Mouse (Mus musculus) heart, embryonic 16.5 days (tissue): Measurements from ENCODE around the gene Tpgs1. TPM values are rescaled to one million over a fixed set of nuclear protein-coding genes. Genes with fewer than 3 reads are reported as not detected.

Source experiments
- ATAC-seq: fragments of 200-750 bp; cut with Nextera tagmentation; replicated peaks from 2 replicates; pipeline ENCODE4 v1.8.0; 2017; ENCODE audit warnings: moderate number of reproducible peaks; ENCODE audit not compliant: insufficient read depth, low FRiP score; ENCODE audit errors: extremely low read depth
- H3K27ac ChIP-seq: fragments of 300-500 bp; sonication (generic); 2 replicates; pipeline ENCODE4 v1.5.1; 2014; ENCODE audit warnings: mild to moderate bottlenecking, low read length, control low read depth, moderate library complexity
- H3K27me3 ChIP-seq: fragments of 300-500 bp; sonication (generic); 2 replicates; pipeline ENCODE4 v1.6.1; 2014; ENCODE audit warnings: low read length, mixed read lengths; ENCODE audit not compliant: control insufficient read depth, insufficient read depth
- H3K36me3 ChIP-seq: fragments of 300-500 bp; sonication (generic); 2 replicates; pipeline ENCODE4 v1.6.1; 2014; ENCODE audit not compliant: control insufficient read depth, insufficient read depth
- H3K4me1 ChIP-seq: fragments of 300-500 bp; sonication (generic); 2 replicates; pipeline ENCODE4 v1.6.1; 2014; ENCODE audit warnings: low read length, mixed read lengths; ENCODE audit not compliant: control insufficient read depth, insufficient read depth
- H3K4me2 ChIP-seq: fragments of 300-500 bp; sonication (generic); 2 replicates; pipeline ENCODE4 v1.6.1; 2014; ENCODE audit warnings: low read depth, mild to moderate bottlenecking, control low read depth, low read length
- H3K4me3 ChIP-seq: fragments of 300-500 bp; sonication (generic); 2 replicates; pipeline ENCODE4 v1.5.1; 2014; ENCODE audit warnings: mild to moderate bottlenecking, control low read depth, low read length
- H3K9ac ChIP-seq: fragments of 300-500 bp; sonication (generic); 2 replicates; pipeline ENCODE4 v1.6.1; 2014; ENCODE audit warnings: low read length, control low read depth
- H3K9me3 ChIP-seq: fragments of 300-500 bp; sonication (generic); replicated peaks from 2 replicates; pipeline ENCODE4 v1.6.1; 2016; ENCODE audit warnings: low read length; ENCODE audit not compliant: control insufficient read depth
- WGBS: fragments of 180-500 bp; shearing (Covaris S2); extraction: QIAGEN DNeasy Blood & Tissue Kit; methylation state at CpG from one replicate; pipeline ENCODE4 v1.1.7; 2014; 5-methylcytosine and 5-hydroxymethylcytosine counted together
- polyA plus RNA-seq: library from polyadenylated mRNA; unstranded; fragments of >200 nt; fragmentation: Nextera tagmentation; extraction: Ambion mirVana; gene quantifications from 2 replicates; pipeline ENCODE4 v1.2.1, GENCODE M21; 2015

Tpgs1 gene
- polyA plus RNA-seq, 1 experiment from 2014 or later = 47.0 TPM

GRCm38 (mm10) chr10:79721089-79721488 is 51.9 kb downstream of the Tpgs1 start:
- no peak overlapping the region for H3K27ac ChIP-seq
- peaks cover 11% of the 10 kb centered on the region for H3K4me1 ChIP-seq
- no peak overlapping the region for H3K4me2 ChIP-seq
- 47% methylated on average over 5 of the region's 5 CpGs for WGBS
- ATAC-seq = no peak
- no peak overlapping the region for H3K4me3 ChIP-seq
- H3K9ac ChIP-seq = no peak overlapping the region
- H3K9me3 ChIP-seq = no peaks in the 10 kb centered on the region
- H3K36me3 ChIP-seq = no peaks in the 10 kb centered on the region
- H3K27me3 ChIP-seq = peaks cover 27% of the 10 kb centered on the region

GRCm38 (mm10) chr10:79723047-79723446 is 53.9 kb downstream of the Tpgs1 start:
- no peaks in the 10 kb centered on the region for H3K9me3 ChIP-seq
- H3K4me1 ChIP-seq = peaks cover 3% of the 10 kb centered on the region; the same call in 1 of the 2 replicates
- ATAC-seq = no peak
- H3K27ac ChIP-seq = no peak overlapping the region
- H3K4me3 ChIP-seq = no peak overlapping the region
- no peaks in the 10 kb centered on the region for H3K36me3 ChIP-seq
- H3K9ac ChIP-seq = no peak overlapping the region
- 68% methylated on average over 6 of the region's 6 CpGs for WGBS
- peaks cover 8% of the 10 kb centered on the region for H3K27me3 ChIP-seq
- H3K4me2 ChIP-seq = no peak overlapping the region

GRCm38 (mm10) chr10:79723692-79724091 is 54.5 kb downstream of the Tpgs1 start:
- Histone ChIP-seq H3K9ac (no peak overlapping the region), H3K4me2 (no peak overlapping the region), H3K27me3 (peaks cover 2% of the 10 kb centered on the region; the same call in 1 of the 2 replicates), H3K4me3 (no peak overlapping the region), H3K4me1 (peaks cover 3% of the 10 kb centered on the region; the same call in 1 of the 2 replicates), H3K27ac (no peak overlapping the region), H3K9me3 (no peaks in the 10 kb centered on the region), H3K36me3 (no peaks in the 10 kb centered on the region)
- ATAC-seq = no peak; the same call in 1 of the 2 replicates
- WGBS = 51% methylated on average over 7 of the region's 7 CpGs

Other genes with a start within 250 kb of the Tpgs1 start
- not detected in 2 replicates for gene Vmn2r83, start 200.6 kb upstream of the Tpgs1 start, polyA plus RNA-seq
- gene Plpp2, start 135.6 kb upstream of the Tpgs1 start, polyA plus RNA-seq = 6.7 and 9.8 TPM in 2 replicates
- 26.5 and 28.1 TPM in 2 replicates for gene Mier2, start 114.2 kb upstream of the Tpgs1 start, polyA plus RNA-seq
- gene Theg, start 82.0 kb upstream of the Tpgs1 start, polyA plus RNA-seq = not detected in 2 replicates
- 0.05 TPM in 1 of 2 replicates, not detected in the other for gene C2cd4c, start 55.3 kb upstream of the Tpgs1 start, polyA plus RNA-seq
- 2.0 and 2.6 TPM in 2 replicates for gene Shc2, start 31.5 kb upstream of the Tpgs1 start, polyA plus RNA-seq
- gene Odf3l2, start 23.6 kb upstream of the Tpgs1 start, polyA plus RNA-seq = not detected in 2 replicates
- gene Madcam1, start 4.8 kb upstream of the Tpgs1 start, polyA plus RNA-seq = 1.4 and 1.8 TPM in 2 replicates
- gene Cdc34, start 12.8 kb downstream of the Tpgs1 start, polyA plus RNA-seq = 98.0 and 101 TPM in 2 replicates
- 1.1 and 1.3 TPM in 2 replicates for gene Gzmm, start 19.7 kb downstream of the Tpgs1 start, polyA plus RNA-seq
- gene Bsg, start 35.1 kb downstream of the Tpgs1 start, polyA plus RNA-seq = 1,046 and 1,072 TPM in 2 replicates
- gene Hcn2, start 47.3 kb downstream of the Tpgs1 start, polyA plus RNA-seq = not detected in 2 replicates
- 36.1 and 36.3 TPM in 2 replicates for gene Polrmt, start 77.2 kb downstream of the Tpgs1 start, polyA plus RNA-seq
- 0.13 TPM in 1 of 2 replicates, not detected in the other for gene Fgf22, start 85.7 kb downstream of the Tpgs1 start, polyA plus RNA-seq
- 56.0 and 57.4 TPM in 2 replicates for gene Rnf126, start 97.6 kb downstream of the Tpgs1 start, polyA plus RNA-seq
- 22.6 and 26.7 TPM in 2 replicates for gene Fstl3, start 107.9 kb downstream of the Tpgs1 start, polyA plus RNA-seq
- 2.9 and 7.9 TPM in 2 replicates for gene Prss57, start 121.6 kb downstream of the Tpgs1 start, polyA plus RNA-seq
- 59.6 and 67.6 TPM in 2 replicates for gene Palm, start 124.2 kb downstream of the Tpgs1 start, polyA plus RNA-seq
- 1.8 and 1.9 TPM in 2 replicates for gene Misp, start 151.6 kb downstream of the Tpgs1 start, polyA plus RNA-seq
- 125 and 146 TPM in 2 replicates for gene Ptbp1, start 185.1 kb downstream of the Tpgs1 start, polyA plus RNA-seq
- 1.2 and 1.9 TPM in 2 replicates for gene Prtn3, start 205.1 kb downstream of the Tpgs1 start, polyA plus RNA-seq
- gene Plppr3, start 205.3 kb downstream of the Tpgs1 start, polyA plus RNA-seq = 9.1 and 9.8 TPM in 2 replicates
- gene Elane, start 216.9 kb downstream of the Tpgs1 start, polyA plus RNA-seq = 0.20 and 1.1 TPM in 2 replicates
- not detected in 2 replicates for gene Cfd, start 221.5 kb downstream of the Tpgs1 start, polyA plus RNA-seq
- gene Med16, start 239.6 kb downstream of the Tpgs1 start, polyA plus RNA-seq = 44.9 and 45.2 TPM in 2 replicates
- gene Gm26602, start 241.5 kb downstream of the Tpgs1 start, polyA plus RNA-seq = 2.4 and 13.2 TPM in 2 replicates
- gene Kiss1r, start 247.6 kb downstream of the Tpgs1 start, polyA plus RNA-seq = 0.49 and 0.64 TPM in 2 replicates